Mouse (Mus musculus) embryonic facial prominence, embryonic 12.5 days (tissue): ENCODE data around the gene Ppa1. TPM values are rescaled to one million over a fixed set of nuclear protein-coding genes. Genes with fewer than 3 reads are reported as not detected.

ENCODE experiments used
- ATAC-seq: fragments of 200-750 bp; cut with Nextera tagmentation; 2 replicates; pipeline ENCODE4 v1.8.0; 2017; ENCODE audit not compliant: insufficient number of reproducible peaks, insufficient read depth, low FRiP score, low TSS enrichment
- H3K27ac ChIP-seq: fragments of 300-500 bp; sonication (generic); 2 replicates; pipeline ENCODE4 v1.5.1; 2016; ENCODE audit warnings: mild to moderate bottlenecking
- H3K27me3 ChIP-seq: fragments of 300-500 bp; sonication (generic); 2 replicates; pipeline ENCODE4 v1.6.1; 2016; ENCODE audit warnings: mild to moderate bottlenecking, moderate library complexity
- H3K36me3 ChIP-seq: fragments of 300-500 bp; sonication (generic); 2 replicates; pipeline ENCODE4 v1.6.1; 2016; ENCODE audit warnings: mild to moderate bottlenecking
- H3K4me1 ChIP-seq: fragments of 300-500 bp; sonication (generic); 2 replicates; pipeline ENCODE4 v1.6.1; 2016
- H3K4me2 ChIP-seq: fragments of 300-500 bp; sonication (generic); replicated peaks from 2 replicates; pipeline ENCODE4 v1.6.1; 2016; ENCODE audit warnings: mild to moderate bottlenecking, moderate library complexity
- H3K4me3 ChIP-seq: fragments of 300-500 bp; sonication (generic); 2 replicates; pipeline ENCODE4 v1.5.1; 2016; ENCODE audit warnings: mild to moderate bottlenecking
- H3K9ac ChIP-seq: fragments of 300-500 bp; sonication (generic); 2 replicates; pipeline ENCODE4 v1.6.1; 2016; ENCODE audit warnings: mild to moderate bottlenecking, moderate library complexity
- H3K9me3 ChIP-seq: fragments of 300-500 bp; sonication (generic); 2 replicates; pipeline ENCODE4 v1.6.1; 2016; ENCODE audit warnings: mild to moderate bottlenecking, moderate library complexity
- WGBS: fragments of 180-500 bp; shearing (Covaris S2); methylation state at CpG from one replicate; pipeline ENCODE4 v1.1.7; 2016; 5-methylcytosine and 5-hydroxymethylcytosine counted together
- polyA plus RNA-seq: library from polyadenylated mRNA; unstranded; fragments of >200 nt; fragmentation: Nextera tagmentation; extraction: Ambion mirVana; gene quantifications from 2 replicates; pipeline ENCODE4 v1.2.1, GENCODE M21; 2016

Gene Ppa1
- polyA plus RNA-seq, 1 experiment from 2014 or later, result 221 TPM

DNA sequence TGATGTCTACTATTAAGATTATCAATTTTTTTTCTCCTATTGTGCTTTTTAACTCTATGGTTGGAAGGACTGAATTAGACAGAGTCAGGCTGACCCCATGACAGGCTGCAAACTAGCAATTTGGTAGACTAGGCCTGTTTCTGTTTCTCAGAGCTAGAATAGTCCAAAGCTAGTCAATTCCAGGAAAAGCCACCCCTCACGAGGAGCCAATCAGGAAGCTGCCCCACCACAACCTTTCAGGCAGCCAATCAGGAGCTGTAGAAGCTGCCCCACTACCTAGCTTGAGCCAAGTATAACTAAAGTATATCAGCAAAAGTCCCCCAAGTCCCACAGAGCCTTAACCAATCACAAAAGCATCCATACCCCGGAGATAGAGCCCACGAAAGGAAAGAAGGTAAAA, 27.6 kb downstream of the Ppa1 start:
- Histone ChIP-seq H3K4me3 (no peak overlapping the region), H3K27me3 (no peaks in the 10 kb centered on the region), H3K36me3 (peaks cover 35% of the 10 kb centered on the region), H3K4me1 (0 out of 2 replicates have a peak, but pooled peaks cover 3% of the 10 kb centered on the region), H3K27ac (no peak overlapping the region), H3K4me2 (no peak overlapping the region), H3K9me3 (no peaks in the 10 kb centered on the region), H3K9ac (no peak overlapping the region)
- 76% methylated on average over 3 of the region's 3 CpGs for WGBS
- no peak for ATAC-seq

DNA sequence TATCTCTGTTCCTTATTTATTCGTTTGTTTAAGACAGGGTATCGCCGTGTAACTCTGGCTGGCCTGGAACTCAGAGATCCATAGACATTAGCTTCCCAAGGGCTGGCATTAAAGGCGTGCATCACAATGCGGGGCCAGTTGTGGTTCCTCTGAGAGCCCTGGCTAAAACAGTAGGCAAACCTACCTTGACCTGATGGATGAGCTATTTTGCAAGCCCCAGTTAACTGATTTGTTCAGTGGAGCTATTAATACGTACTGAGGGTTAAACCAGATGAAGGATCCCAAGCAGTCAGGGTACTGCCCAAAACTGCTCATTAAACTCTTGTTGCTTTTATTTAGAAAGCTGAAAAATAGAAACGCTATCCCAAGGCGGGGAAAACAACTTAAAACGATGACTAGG, 31.2 kb downstream of the Ppa1 start:
- H3K4me1 ChIP-seq, result peaks cover 14% of the 10 kb centered on the region
- peaks cover 16% of the 10 kb centered on the region for H3K36me3 ChIP-seq
- no peaks in the 10 kb centered on the region for H3K9me3 ChIP-seq
- H3K27me3 ChIP-seq, result no peaks in the 10 kb centered on the region
- no peak for ATAC-seq
- peak overlapping the region; percentile 92 for H3K4me2 ChIP-seq
- peak overlapping the region; percentile 91 for H3K9ac ChIP-seq
- WGBS, result 37% methylated on average over 9 of the region's 9 CpGs
- H3K27ac ChIP-seq, result peak overlapping the region; percentile 86
- H3K4me3 ChIP-seq, result peak overlapping the region; percentile 82

DNA sequence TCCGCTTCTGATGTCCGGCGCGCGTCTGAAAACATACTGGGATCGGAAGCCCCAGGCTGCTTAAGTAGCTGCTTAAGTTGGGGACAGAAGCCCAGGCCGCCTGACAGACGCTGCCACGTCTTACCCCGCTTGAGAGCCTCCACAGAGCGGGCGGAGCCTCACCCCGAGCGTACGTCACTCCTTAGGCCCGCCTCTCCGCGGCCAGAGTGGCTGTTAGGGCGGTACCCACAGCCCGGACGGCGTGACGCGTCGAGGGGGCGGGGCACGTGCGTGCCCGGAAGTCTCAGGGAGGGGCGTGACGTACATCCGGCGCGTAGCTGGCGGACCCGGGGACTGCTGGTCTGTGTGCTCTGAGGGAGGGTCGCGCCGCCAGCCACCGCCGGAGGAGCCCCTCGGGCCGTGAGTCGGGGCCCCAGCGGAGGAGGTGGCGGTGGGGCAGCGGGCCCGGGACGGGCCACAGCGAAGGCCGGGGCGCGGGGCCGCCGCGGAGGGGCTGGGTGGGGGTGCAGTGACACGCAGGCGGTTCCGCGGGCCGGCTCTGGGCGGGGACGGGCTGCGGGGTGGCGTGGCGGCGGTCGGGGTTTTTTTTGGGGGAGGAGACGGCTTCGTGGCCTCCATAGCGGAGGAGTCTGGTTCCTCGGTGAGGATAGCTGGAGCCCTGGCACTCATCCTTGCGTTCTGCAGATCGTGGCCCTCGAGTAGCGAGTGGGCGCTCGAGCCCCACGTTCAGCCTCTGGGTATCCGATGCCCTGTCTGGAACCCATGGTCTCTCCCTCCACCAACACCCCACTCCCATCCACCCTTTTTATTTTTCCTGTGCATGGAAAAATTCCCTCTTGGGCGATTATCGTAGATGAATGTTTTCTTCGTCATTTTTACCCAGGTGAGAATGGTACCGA, 31.9 kb downstream of the Ppa1 start, which contains the start of gene Sar1a:
TSS of gene Sar1a (plus strand) at position 285 of the 899 bp plus-strand sequence.
- Histone ChIP-seq H3K27me3 (no peaks in the 10 kb centered on the region), H3K9ac (peak within 1 kb of the TSS; percentile 91), H3K9me3 (no peaks in the 10 kb centered on the region), H3K36me3 (peaks cover 16% of the 10 kb centered on the region), H3K27ac (peak within 1 kb of the TSS; percentile 86), H3K4me1 (peaks cover 14% of the 10 kb centered on the region), H3K4me3 (peak within 1 kb of the TSS; percentile 82), H3K4me2 (peak within 1 kb of the TSS; percentile 92)
- ATAC-seq, result peak; percentile 99
- under 1% methylated on average over 53 of the region's 84 CpGs for WGBS

DNA sequence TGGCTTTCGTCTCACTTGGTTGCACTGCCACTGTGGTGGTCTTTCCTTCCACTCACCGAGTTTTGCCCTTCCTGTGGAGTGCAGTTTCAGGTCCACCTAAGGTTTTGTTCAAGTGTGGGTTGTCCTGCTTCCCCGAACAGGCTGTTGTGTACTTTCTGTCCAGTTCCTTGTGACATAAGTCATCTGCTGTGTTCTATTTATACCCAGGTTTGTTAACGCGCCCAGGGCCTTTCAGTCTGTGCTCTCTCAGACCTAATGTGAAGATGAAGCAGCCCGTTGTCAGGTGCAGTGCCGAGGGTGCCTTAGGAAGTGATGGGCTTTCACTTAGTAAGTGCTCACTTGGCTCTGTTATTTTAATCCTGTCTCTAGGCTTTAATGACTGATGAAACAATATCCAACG, 41.1 kb downstream of the Ppa1 start:
- Histone ChIP-seq H3K27ac (no peak overlapping the region), H3K4me2 (no peak overlapping the region), H3K36me3 (peaks cover 93% of the 10 kb centered on the region), H3K4me1 (no peaks in the 10 kb centered on the region), H3K4me3 (no peak overlapping the region), H3K9me3 (no peaks in the 10 kb centered on the region), H3K9ac (no peak overlapping the region), H3K27me3 (no peaks in the 10 kb centered on the region)
- no peak for ATAC-seq
- WGBS, result 87% methylated on average over 8 of the region's 8 CpGs

DNA sequence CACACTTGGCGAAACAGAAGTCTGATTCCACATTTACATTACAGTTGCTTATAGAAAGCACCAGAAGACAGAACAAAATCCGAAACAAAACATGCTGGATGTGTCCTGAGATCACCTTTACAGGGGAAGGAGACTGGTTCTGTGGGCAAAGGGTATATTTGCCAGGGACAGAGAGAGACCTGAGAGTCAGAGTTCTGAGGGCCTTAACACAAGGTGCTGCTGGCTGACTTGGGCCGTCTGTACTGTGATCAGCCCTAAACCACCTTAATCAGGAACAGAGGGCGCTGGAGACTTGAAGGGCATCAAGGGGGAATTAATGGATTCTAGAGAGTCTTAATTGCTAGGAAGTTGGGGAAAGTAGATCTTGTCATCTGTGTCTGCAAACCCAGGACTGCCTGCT, 45.2 kb downstream of the Ppa1 start:
- H3K4me1 ChIP-seq, result peaks cover 16% of the 10 kb centered on the region
- H3K9ac ChIP-seq, result no peak overlapping the region
- H3K27ac ChIP-seq, result no peak overlapping the region
- no peaks in the 10 kb centered on the region for H3K27me3 ChIP-seq
- H3K36me3 ChIP-seq, result peaks cover 66% of the 10 kb centered on the region
- no peak overlapping the region for H3K4me3 ChIP-seq
- no peak overlapping the region for H3K4me2 ChIP-seq
- no peak for ATAC-seq
- no peaks in the 10 kb centered on the region for H3K9me3 ChIP-seq
- 65% methylated on average over 4 of the region's 4 CpGs for WGBS

DNA sequence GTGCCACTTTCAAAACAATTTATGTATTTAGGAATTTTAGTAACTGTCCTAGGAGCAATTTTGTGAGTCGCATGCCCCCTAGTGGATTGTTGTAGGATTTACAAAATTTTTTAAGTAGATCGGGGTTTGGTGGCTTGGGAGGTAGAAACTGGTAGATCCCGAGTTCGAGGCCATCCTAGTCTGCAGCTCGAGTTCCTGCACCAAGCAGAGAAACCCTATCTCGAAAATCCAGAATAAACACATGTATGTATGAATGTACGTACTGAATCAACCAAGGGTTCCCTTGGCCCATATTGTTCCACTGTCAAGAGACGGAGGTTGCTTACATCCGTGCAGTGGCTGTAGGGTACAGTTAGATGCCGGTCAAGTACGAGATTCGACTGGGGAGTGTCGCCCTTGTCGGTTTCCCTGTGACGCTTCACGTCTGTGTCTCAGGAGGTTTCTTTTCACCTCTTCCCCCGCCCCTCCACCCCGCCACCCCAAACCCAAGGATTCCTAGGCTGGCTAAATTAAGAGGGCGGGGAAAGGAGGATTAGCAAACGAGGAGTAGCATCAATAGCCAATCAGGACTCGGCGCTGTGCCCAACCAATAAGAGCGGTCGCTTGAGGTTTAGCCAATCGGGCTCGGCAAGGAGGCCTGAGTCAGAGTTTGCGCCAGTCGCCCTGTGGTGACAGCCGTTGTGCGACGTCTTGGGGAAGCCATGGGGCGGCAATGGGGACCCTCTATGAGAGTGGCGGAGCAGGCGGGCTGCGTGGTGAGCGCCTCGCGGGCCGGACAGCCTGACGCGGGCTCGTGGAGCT, 46.7 kb downstream of the Ppa1 start, which contains the start of gene Tysnd1:
TSS of gene Tysnd1 (plus strand) at position 645 of the 801 bp plus-strand sequence.
- peak; percentile 94 for ATAC-seq
- no peaks in the 10 kb centered on the region for H3K9me3 ChIP-seq
- peak within 1 kb of the TSS; percentile 95 for H3K4me3 ChIP-seq
- 1% methylated on average over 42 of the region's 42 CpGs for WGBS
- peak within 1 kb of the TSS; percentile 100 for H3K4me2 ChIP-seq
- H3K4me1 ChIP-seq, result peaks cover 16% of the 10 kb centered on the region
- H3K27me3 ChIP-seq, result no peaks in the 10 kb centered on the region
- 0 out of 2 replicates have a peak within 1 kb of the TSS, but pooled peaks have one; percentile 54 for H3K27ac ChIP-seq
- peaks cover 60% of the 10 kb centered on the region for H3K36me3 ChIP-seq
- peak within 1 kb of the TSS; percentile 82 for H3K9ac ChIP-seq

DNA sequence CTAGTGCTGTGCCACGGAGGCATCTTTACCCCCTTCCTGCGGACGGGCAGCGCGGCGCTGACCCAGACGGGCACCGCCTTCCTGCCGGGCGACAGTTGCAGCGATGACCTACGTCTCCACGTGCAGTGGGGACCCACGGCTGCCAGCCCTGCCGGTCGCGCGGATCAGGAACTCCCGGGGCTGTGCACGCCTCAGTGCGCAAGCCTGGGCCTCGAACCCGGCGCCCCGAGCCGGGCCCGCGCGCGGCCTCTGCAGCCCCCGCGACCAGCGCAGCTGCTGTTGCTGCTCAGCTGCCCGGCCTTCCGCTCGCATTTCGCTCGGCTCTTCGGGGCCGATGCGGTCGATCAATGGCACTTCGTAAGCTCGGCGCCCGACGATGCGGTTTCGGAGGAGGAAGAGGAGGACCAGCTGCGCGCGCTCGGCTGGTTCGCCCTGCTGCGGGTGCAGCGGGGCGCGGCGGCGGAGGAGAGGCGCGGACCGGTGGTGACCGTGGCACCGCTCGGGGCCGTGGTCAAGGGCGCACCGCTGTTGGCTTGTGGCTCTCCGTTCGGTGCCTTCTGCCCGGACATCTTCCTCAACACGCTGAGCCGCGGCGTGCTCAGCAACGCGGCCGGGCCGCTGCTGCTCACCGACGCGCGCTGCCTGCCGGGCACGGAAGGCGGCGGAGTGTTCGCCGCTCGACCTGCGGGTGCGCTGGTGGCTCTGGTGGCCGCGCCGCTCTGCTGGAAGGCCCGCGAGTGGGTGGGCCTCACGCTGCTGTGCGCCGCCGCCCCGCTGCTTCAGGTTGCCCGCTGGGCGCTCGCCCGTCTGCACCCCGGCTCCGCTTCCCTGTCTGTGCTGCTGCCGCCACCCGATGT, 47.6 kb downstream of the Ppa1 start:
- WGBS, result under 1% methylated on average over 93 of the region's 111 CpGs
- Histone ChIP-seq H3K27ac (no peak overlapping the region), H3K9ac (peak overlapping the region; percentile 82), H3K4me3 (peak overlapping the region; percentile 95), H3K27me3 (no peaks in the 10 kb centered on the region), H3K36me3 (peaks cover 52% of the 10 kb centered on the region), H3K4me2 (peak overlapping the region; percentile 100), H3K9me3 (no peaks in the 10 kb centered on the region), H3K4me1 (peaks cover 16% of the 10 kb centered on the region)
- no peak; the same call in 1 of the 2 replicates for ATAC-seq

DNA sequence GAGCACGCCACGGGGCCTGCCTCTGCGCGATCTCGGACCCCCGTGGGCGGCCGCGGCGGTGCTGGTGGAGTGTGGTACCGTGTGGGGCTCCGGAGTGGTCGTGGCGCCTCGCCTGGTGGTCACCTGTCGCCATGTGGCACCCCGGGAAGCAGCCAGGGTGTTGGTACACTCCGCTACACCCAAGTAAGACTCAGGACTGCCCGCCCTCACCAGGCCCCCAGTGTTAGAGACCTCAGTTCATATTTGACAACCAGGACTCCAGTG, 48.1 kb downstream of the Ppa1 start:
- no peaks in the 10 kb centered on the region for H3K27me3 ChIP-seq
- no peaks in the 10 kb centered on the region for H3K9me3 ChIP-seq
- peak overlapping the region; percentile 95 for H3K4me3 ChIP-seq
- H3K36me3 ChIP-seq, result peaks cover 52% of the 10 kb centered on the region
- ATAC-seq, result no peak
- H3K4me2 ChIP-seq, result peak overlapping the region; percentile 100
- H3K4me1 ChIP-seq, result peaks cover 16% of the 10 kb centered on the region
- peak overlapping the region; percentile 82 for H3K9ac ChIP-seq
- 10% methylated on average over 19 of the region's 19 CpGs for WGBS
- no peak overlapping the region for H3K27ac ChIP-seq

DNA sequence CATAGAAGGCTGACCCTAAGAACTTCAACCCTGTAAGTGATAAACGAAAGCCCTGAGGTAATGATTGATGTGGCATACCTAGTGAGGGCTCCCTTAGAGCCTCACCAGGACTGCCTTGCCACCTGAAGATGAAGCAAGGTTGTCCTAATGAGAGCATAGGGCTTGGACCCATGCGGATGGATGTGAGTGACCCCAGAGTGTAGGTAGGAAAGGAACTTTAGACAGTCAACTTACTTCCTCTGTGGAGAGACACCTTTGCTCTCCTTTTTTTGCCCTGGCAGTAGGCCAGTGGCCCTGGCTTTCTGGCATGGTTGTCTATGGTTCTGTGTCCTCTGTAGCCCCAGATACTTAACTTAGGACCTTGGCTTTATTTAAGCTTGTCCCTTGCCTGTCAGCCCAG, 48.7 kb downstream of the Ppa1 start:
- Histone ChIP-seq H3K36me3 (peaks cover 52% of the 10 kb centered on the region), H3K4me3 (peak overlapping the region; percentile 95), H3K27ac (no peak overlapping the region), H3K27me3 (no peaks in the 10 kb centered on the region), H3K4me1 (peaks cover 16% of the 10 kb centered on the region), H3K9ac (peak overlapping the region; percentile 82), H3K4me2 (peak overlapping the region; percentile 100), H3K9me3 (no peaks in the 10 kb centered on the region)
- 82% methylated on average over 2 of the region's 2 CpGs for WGBS
- ATAC-seq, result no peak

DNA sequence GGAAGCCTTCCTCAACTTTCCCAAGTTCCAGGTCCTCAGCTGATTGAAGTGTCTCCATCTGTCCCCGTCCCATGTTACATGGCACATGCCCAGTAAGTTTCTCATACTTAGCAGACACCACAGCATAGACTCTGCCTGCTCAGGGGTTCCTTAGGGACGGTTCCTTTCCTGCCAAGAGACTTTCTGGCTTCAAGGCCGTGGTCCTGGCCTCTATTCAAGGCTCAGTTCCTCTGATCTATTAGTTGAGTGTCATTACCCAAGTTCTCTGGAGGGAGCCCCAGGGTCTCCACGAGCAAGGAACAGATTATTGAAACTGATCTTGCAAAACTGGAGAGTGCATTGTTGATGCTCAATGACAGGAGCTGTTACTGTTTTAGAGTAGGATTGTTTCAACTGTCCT, 56.3 kb downstream of the Ppa1 start:
- no peak overlapping the region for H3K4me3 ChIP-seq
- WGBS, result 82% methylated on average over 4 of the region's 4 CpGs

More for the DNA sequence above, 56.3 kb downstream of the Ppa1 start:
- Histone ChIP-seq H3K4me1 (no peaks in the 10 kb centered on the region), H3K36me3 (peaks cover 35% of the 10 kb centered on the region), H3K4me2 (no peak overlapping the region), H3K27me3 (no peaks in the 10 kb centered on the region), H3K9ac (no peak overlapping the region), H3K9me3 (no peaks in the 10 kb centered on the region), H3K27ac (no peak overlapping the region)
- ATAC-seq, result no peak
